Mouse (Mus musculus) T-cell, adult 2 months (primary cell): Measurements from ENCODE around the gene Bri3.
"Not testable (repeated sequence)": the region's sequence is repeated elsewhere in the genome, so short reads cannot be mapped to it uniquely, and the experiment has no call there.

ENCODE experiments used
- DNase-seq: peaks from one replicate; pipeline ENCODE4 v3.0.0; 2022; ENCODE audit warnings: low spot score

The Bri3 gene

GRCm38 (mm10) chr5:144296090-144296604, 51.9 kb downstream of the Bri3 start:
- no peak for DNase-seq

GRCm38 (mm10) chr5:144303071-144303470, 58.8 kb downstream of the Bri3 start:
- DNase-seq: no peak

GRCm38 (mm10) chr5:144308929-144309328, 64.7 kb downstream of the Bri3 start:
- DNase-seq: no peak

GRCm38 (mm10) chr5:144312183-144312582, 67.9 kb downstream of the Bri3 start:
- DNase-seq: no peak

GRCm38 (mm10) chr5:144313335-144313734, 69.1 kb downstream of the Bri3 start:
- DNase-seq: no peak

GRCm38 (mm10) chr5:144314731-144315494, 70.7 kb downstream of the Bri3 start:
- DNase-seq: no peak

GRCm38 (mm10) chr5:144316442-144316841, 72.2 kb downstream of the Bri3 start:
- no peak for DNase-seq

GRCm38 (mm10) chr5:144317426-144317825, 73.2 kb downstream of the Bri3 start:
- no peak for DNase-seq

- DNase-seq: no peak
Observed at GRCm38 (mm10) chr5:144318286-144318685, 74.0 kb downstream of the Bri3 start.

- DNase-seq: no peak
Observed at GRCm38 (mm10) chr5:144321681-144322080, 77.4 kb downstream of the Bri3 start.

GRCm38 (mm10) chr5:144322717-144323116, 78.5 kb downstream of the Bri3 start:
- no peak for DNase-seq

GRCm38 (mm10) chr5:144334010-144334409, 89.8 kb downstream of the Bri3 start:
- no peak for DNase-seq

- not testable (repeated sequence) for DNase-seq
Observed at GRCm38 (mm10) chr5:144335357-144335756, 91.1 kb downstream of the Bri3 start.

GRCm38 (mm10) chr5:144338787-144339186, 94.5 kb downstream of the Bri3 start:
- no peak for DNase-seq

- DNase-seq: no peak
Observed at GRCm38 (mm10) chr5:144341085-144341484, 96.8 kb downstream of the Bri3 start.

- DNase-seq: no peak
Observed at GRCm38 (mm10) chr5:144344592-144344991, 100.4 kb downstream of the Bri3 start.

GRCm38 (mm10) chr5:144351185-144351584, 106.9 kb downstream of the Bri3 start:
- no peak for DNase-seq

- DNase-seq: no peak
Observed at GRCm38 (mm10) chr5:144352250-144353047, 108.2 kb downstream of the Bri3 start.

- no peak for DNase-seq
Observed at GRCm38 (mm10) chr5:144356776-144357455, 112.7 kb downstream of the Bri3 start.

GRCm38 (mm10) chr5:144357551-144357880, 113.3 kb downstream of the Bri3 start:
- peak; percentile 2 for DNase-seq

GRCm38 (mm10) chr5:144357881-144358591, 113.8 kb downstream of the Bri3 start, which contains the start of gene Baiap2l1:
Baiap2l1 (minus strand) TSS chr5:144358112.
- DNase-seq: peak; percentile 58

- DNase-seq: no peak
Observed at GRCm38 (mm10) chr5:144358592-144358917, 114.3 kb downstream of the Bri3 start.
